9 mouse cellular contexts compared by ENCODE assay signal in the genomic region with DNA sequence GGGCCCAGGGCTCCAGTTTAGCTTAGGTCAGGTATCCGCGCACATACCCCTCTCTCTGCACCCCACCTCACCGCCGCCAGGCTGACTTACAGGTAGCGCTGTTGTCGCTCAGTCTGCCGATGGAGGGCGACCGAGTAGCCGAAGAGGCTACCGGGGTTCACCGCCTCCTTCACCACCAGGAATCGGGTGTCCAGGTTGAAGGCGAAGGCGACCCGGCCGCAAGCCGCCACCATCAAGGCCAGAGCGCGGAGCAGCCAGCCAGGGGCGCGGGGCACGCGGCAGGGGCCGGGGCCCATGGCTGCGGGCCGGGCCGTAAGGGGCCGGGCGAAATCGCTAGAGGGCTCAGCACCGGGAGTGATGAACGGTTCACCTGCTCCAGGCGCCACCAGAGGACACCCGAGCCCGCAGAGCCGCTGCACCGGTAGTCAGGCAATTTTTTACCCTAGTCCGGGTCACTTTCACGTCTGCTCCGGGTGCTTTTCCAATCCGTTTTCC. TPM values are rescaled to one million over a fixed set of nuclear protein-coding genes. Genes with fewer than 3 reads are reported as not detected.
DNase-seq lines count a peak whose midpoint lies in the region; ATAC-seq and TF ChIP-seq lines count a peak whose summit lies in the region.
"Had no signal": no experiment of that assay in that cellular context is flagged by ENCODE, and none has a peak within 500 bp of the region (broad histone marks: within the 10 kb centered on the region; RNA-seq: fewer than 3 reads in every experiment).

No protein-coding gene starts in this region.

- H3K9ac ChIP-seq in embryonic facial prominence, embryonic 13.5 days: peak overlapping the region; percentile 78
- peak overlapping the region; percentile 59 for H3K9ac ChIP-seq in heart, postnatal 0 days (replicated peaks; ENCODE audit: low read depth, low read length)
- peak overlapping the region; percentile 65 for H3K9ac ChIP-seq in lung, embryonic 15.5 days

- peaks cover 68% of the 10 kb centered on the region for H3K27me3 ChIP-seq in embryonic facial prominence, embryonic 13.5 days
- H3K27me3 ChIP-seq in heart, postnatal 0 days (ENCODE audit: control insufficient read depth, insufficient read depth, low read length): no peaks in the 10 kb centered on the region
- peaks cover 30% of the 10 kb centered on the region for H3K27me3 ChIP-seq in lung, embryonic 15.5 days

- H3K4me3 ChIP-seq in embryonic facial prominence, embryonic 13.5 days: peak overlapping the region; percentile 64
- peak overlapping the region; percentile 63 for H3K4me3 ChIP-seq in heart, postnatal 0 days (ENCODE audit: low read depth, low read length)
- H3K4me3 ChIP-seq in lung, embryonic 15.5 days: peak overlapping the region; percentile 62

- H3K27ac ChIP-seq in embryonic facial prominence, embryonic 13.5 days: peak overlapping the region; percentile 56; the same call in 1 of the 2 replicates
- H3K27ac ChIP-seq in heart, postnatal 0 days (ENCODE audit: low read depth): peak overlapping the region; percentile 67
- peak overlapping the region; percentile 95 for H3K27ac ChIP-seq in lung, embryonic 15.5 days

- H3K36me3 ChIP-seq in embryonic facial prominence, embryonic 13.5 days: no peaks in the 10 kb centered on the region
- H3K36me3 ChIP-seq in heart, postnatal 0 days (replicated peaks; ENCODE audit: control insufficient read depth, insufficient read depth, low read length): no peaks in the 10 kb centered on the region
- H3K36me3 ChIP-seq in lung, embryonic 15.5 days: no peaks in the 10 kb centered on the region

- H3K4me1 ChIP-seq in embryonic facial prominence, embryonic 13.5 days: peaks cover 65% of the 10 kb centered on the region
- peaks cover 68% of the 10 kb centered on the region for H3K4me1 ChIP-seq in heart, postnatal 0 days (ENCODE audit: control insufficient read depth, insufficient read depth)
- peaks cover 95% of the 10 kb centered on the region for H3K4me1 ChIP-seq in lung, embryonic 15.5 days

- under 1% methylated on average over 42 of the region's 42 CpGs for WGBS in embryonic facial prominence, embryonic 13.5 days
- under 1% methylated on average over 42 of the region's 42 CpGs for WGBS in heart, postnatal 0 days
- under 1% methylated on average over 42 of the region's 42 CpGs for WGBS in lung, embryonic 15.5 days

- peak; percentile 47 to 56 for DNase-seq in CD8-positive naive resting alpha-beta T cell, adult 2 months (ENCODE audit: low read depth in 2 of 2, low spot score in 2 of 2)
- DNase-seq in adrenal gland, adult 8-10 months: peak; percentile 58
- DNase-seq in heart, postnatal 0 days (ENCODE audit: low spot score): no peak
- peak; percentile 7 to 40 for DNase-seq in layer of hippocampus, adult 18-20 months (ENCODE audit: low spot score in 2 of 2)
- DNase-seq in retina, adult 2 months (ENCODE audit: low read depth, low spot score): peak; percentile 23

- peak; percentile 33 for TF ChIP-seq CTCF in heart, postnatal 0 days (IDR thresholded peaks at IDR 0.05; ENCODE audit: low read depth)

- ATAC-seq in embryonic facial prominence, embryonic 13.5 days (ENCODE audit: insufficient number of reproducible peaks, insufficient read depth, low FRiP score, low TSS enrichment, low read depth): no peak
- peak; percentile 61 for ATAC-seq in heart, postnatal 0 days (ENCODE audit: insufficient read depth, low read depth)
- peak; percentile 21; the same call in 1 of the 2 replicates for ATAC-seq in lung, embryonic 15.5 days (ENCODE audit: borderline replicate concordance, extremely low read depth, low FRiP score, low TSS enrichment)
- no peak for ATAC-seq in granulocyte monocyte progenitor cell, adult 5-6 weeks (replicated peaks; ENCODE audit: poor library complexity, severe bottlenecking)

- no peak for TF ChIP-seq EP300 in heart, postnatal 0 days (IDR thresholded peaks at IDR 0.05; ENCODE audit: low read depth)

- no peaks in the 10 kb centered on the region for H3K9me3 ChIP-seq in embryonic facial prominence, embryonic 13.5 days
- H3K9me3 ChIP-seq in heart, postnatal 0 days (replicated peaks; ENCODE audit: control insufficient read depth, low read length): no peaks in the 10 kb centered on the region
- no peaks in the 10 kb centered on the region for H3K9me3 ChIP-seq in lung, embryonic 15.5 days

- H3K4me2 ChIP-seq in embryonic facial prominence, embryonic 13.5 days: peak overlapping the region; percentile 98
- peak overlapping the region; percentile 74 for H3K4me2 ChIP-seq in heart, postnatal 0 days (ENCODE audit: low read depth, low read length)
- peak overlapping the region; percentile 81 for H3K4me2 ChIP-seq in lung, embryonic 15.5 days

RNA-seq across cellular contexts. Expression of gene Itga3, which starts 0.5 kb away (rescaled TPM):
- total RNA-seq in adrenal gland, adult 8-10 months (2022): 10 to 100 TPM; 40.8 to 74.6 (median 49.9) TPM
- 7.0 and 9.2 TPM in 2 replicates for polyA plus RNA-seq in embryonic facial prominence, embryonic 13.5 days (2015; fragmentation: Nextera tagmentation; extraction: Ambion mirVana)
- 12.2 and 47.8 TPM in 2 replicates for total RNA-seq in heart, postnatal 0 days (2014; rRNA removed; ENCODE audit: low replicate concordance)
- 6.6 and 7.2 TPM in 2 replicates for polyA plus RNA-seq in heart, postnatal 0 days (2015; fragmentation: Nextera tagmentation; extraction: Ambion mirVana)
- total RNA-seq in layer of hippocampus, adult 18-20 months (2021): 10 to 100 TPM; 11.2 to 14.0 TPM
- 27.0 and 27.3 TPM in 2 replicates for polyA plus RNA-seq in lung, embryonic 15.5 days (2015; fragmentation: Nextera tagmentation; extraction: Ambion mirVana)
- total RNA-seq in granulocyte monocyte progenitor cell, adult 5-6 weeks (2014; fragmentation: Nextera tagmentation): not detected in 2 replicates
- total RNA-seq in granulocyte monocyte progenitor cell, adult 5-6 weeks (2017): not detected in 2 replicates

RNA-seq across cellular contexts. Expression of gene Pdk2, which starts 34.9 kb away (rescaled TPM):
- 10 to 100 TPM; 60.9 to 90.5 (median 76.0) TPM for total RNA-seq in adrenal gland, adult 8-10 months (2022)
- 33.2 and 33.7 TPM in 2 replicates for polyA plus RNA-seq in embryonic facial prominence, embryonic 13.5 days (2015; fragmentation: Nextera tagmentation; extraction: Ambion mirVana)
- 121 and 168 TPM in 2 replicates for total RNA-seq in heart, postnatal 0 days (2014; rRNA removed; ENCODE audit: low replicate concordance)
- 179 and 186 TPM in 2 replicates for polyA plus RNA-seq in heart, postnatal 0 days (2015; fragmentation: Nextera tagmentation; extraction: Ambion mirVana)
- total RNA-seq in layer of hippocampus, adult 18-20 months (2021): 100 to 1,000 TPM; 137 to 142 TPM
- polyA plus RNA-seq in lung, embryonic 15.5 days (2015; fragmentation: Nextera tagmentation; extraction: Ambion mirVana): 27.8 and 30.9 TPM in 2 replicates
- 8.5 and 9.8 TPM in 2 replicates for total RNA-seq in granulocyte monocyte progenitor cell, adult 5-6 weeks (2014; fragmentation: Nextera tagmentation)
- total RNA-seq in granulocyte monocyte progenitor cell, adult 5-6 weeks (2017): 0.60 and 1.8 TPM in 2 replicates

RNA-seq across cellular contexts. Expression of gene Dlx3, which starts 43.8 kb away (rescaled TPM):
- total RNA-seq in adrenal gland, adult 8-10 months (2022): not detected
- 21.5 and 30.8 TPM in 2 replicates for polyA plus RNA-seq in embryonic facial prominence, embryonic 13.5 days (2015; fragmentation: Nextera tagmentation; extraction: Ambion mirVana)
- not detected in 2 replicates for total RNA-seq in heart, postnatal 0 days (2014; rRNA removed; ENCODE audit: low replicate concordance)
- not detected in 2 replicates for polyA plus RNA-seq in heart, postnatal 0 days (2015; fragmentation: Nextera tagmentation; extraction: Ambion mirVana)
- not detected for total RNA-seq in layer of hippocampus, adult 18-20 months (2021)
- polyA plus RNA-seq in lung, embryonic 15.5 days (2015; fragmentation: Nextera tagmentation; extraction: Ambion mirVana): 0.23 and 0.50 TPM in 2 replicates
- total RNA-seq in granulocyte monocyte progenitor cell, adult 5-6 weeks (2014; fragmentation: Nextera tagmentation): not detected in 2 replicates
- not detected in 2 replicates for total RNA-seq in granulocyte monocyte progenitor cell, adult 5-6 weeks (2017)
- total RNA-seq: gastrocnemius, adult 8-10 months had no signal

Comparison
In these comparisons a context has a peak if more than half of its experiments do, and no peak if none do; other contexts are left out.
1. ATAC-seq: peak in heart, postnatal 0 days (single experiment) and lung, embryonic 15.5 days (single experiment); none in embryonic facial prominence, embryonic 13.5 days (single experiment) and granulocyte monocyte progenitor cell, adult 5-6 weeks (single experiment).
2. RNA of gene Itga3, which starts 0.5 kb away (total RNA-seq): 40.8 to 74.6 TPM in adrenal gland, adult 8-10 months, 12.2 to 47.8 TPM in heart, postnatal 0 days and 11.2 to 14.0 TPM in layer of hippocampus, adult 18-20 months; not detected in granulocyte monocyte progenitor cell, adult 5-6 weeks; every median in the first group is over 10 times any median in the second.
3. RNA of gene Pdk2, which starts 34.9 kb away (total RNA-seq): 121 to 168 TPM in heart, postnatal 0 days, 137 to 142 TPM in layer of hippocampus, adult 18-20 months and 60.9 to 90.5 TPM in adrenal gland, adult 8-10 months; 0.60 to 9.8 TPM in granulocyte monocyte progenitor cell, adult 5-6 weeks; every median in the first group is over 4 times any median in the second.
4. Peak in every context shown above with its lines, with median percentiles within 50 percentile points of each other: H3K27ac ChIP-seq, H3K4me2 ChIP-seq, H3K4me3 ChIP-seq and H3K9ac ChIP-seq.